Mouse (Mus musculus): ENCODE data around the gene Arrdc2.
A peak's percentile ranks its signal among the peaks of the same experiment; 100 is the strongest.
"Not testable (repeated sequence)": the region's sequence is repeated elsewhere in the genome, so short reads cannot be mapped to it uniquely, and the experiment has no call there.

Gene Arrdc2

DNA sequence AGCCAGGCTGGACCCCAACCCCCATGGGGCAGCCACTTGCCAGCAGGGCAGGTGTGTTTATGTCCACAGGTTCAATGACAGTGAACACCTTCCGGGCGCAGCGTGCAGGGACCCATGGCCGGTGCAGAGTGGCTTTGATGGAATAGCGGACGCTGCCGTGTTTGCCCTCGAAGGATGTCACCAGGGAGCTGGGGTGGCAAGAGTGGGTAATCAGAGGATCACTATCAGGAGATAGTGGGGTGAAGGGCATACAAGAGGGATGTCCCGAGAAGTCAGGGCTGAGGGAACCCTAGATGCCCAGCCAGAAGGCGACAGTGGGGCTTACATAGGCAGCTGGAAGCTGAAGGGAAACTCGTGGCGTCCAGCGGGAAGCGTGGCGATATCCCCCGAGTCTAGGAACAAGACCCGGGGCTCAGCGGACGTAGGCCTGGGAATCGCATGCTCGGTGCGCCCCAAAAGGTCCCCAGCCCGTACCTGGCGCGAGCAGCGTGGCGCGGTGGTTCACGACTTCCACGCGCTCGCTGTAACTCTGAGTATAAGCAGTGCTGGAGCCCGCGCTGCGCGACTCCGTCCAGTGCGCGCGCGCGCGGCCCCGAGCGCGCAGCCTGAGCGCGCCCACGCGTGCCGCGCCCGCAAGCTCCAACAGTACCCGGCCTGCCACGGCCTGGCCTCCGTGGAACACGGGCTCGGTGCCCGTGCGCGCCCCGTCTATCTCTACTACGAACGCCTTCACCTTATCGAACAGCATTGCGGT is 689 bp downstream of the Arrdc2 start:
- DNase-seq, result no peak

DNA sequence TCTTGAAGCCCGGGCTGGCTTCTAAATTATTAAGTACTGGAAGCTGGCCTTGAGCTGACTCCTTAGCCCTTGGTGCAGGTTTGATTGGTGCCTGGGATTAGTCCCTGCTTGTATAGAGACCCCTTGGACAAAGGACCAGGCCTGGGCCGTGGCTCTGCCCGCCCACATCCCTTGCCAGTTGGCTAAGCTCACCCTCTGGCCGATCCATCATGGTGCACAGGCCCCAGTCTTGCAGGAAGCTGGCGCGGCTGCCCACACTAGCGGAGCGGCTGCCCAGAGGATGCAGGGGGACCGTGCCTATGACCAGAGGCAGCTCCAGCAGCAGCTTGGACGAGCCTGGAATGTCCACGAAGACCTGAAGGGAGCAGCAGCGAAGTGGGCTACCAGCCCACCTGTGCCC is 2.9 kb downstream of the Arrdc2 start:
- DNase-seq, result no peak

GRCm38 (mm10) chr8:70834071-70834470 is 5.4 kb downstream of the Arrdc2 start:
- no peak for DNase-seq

DNA sequence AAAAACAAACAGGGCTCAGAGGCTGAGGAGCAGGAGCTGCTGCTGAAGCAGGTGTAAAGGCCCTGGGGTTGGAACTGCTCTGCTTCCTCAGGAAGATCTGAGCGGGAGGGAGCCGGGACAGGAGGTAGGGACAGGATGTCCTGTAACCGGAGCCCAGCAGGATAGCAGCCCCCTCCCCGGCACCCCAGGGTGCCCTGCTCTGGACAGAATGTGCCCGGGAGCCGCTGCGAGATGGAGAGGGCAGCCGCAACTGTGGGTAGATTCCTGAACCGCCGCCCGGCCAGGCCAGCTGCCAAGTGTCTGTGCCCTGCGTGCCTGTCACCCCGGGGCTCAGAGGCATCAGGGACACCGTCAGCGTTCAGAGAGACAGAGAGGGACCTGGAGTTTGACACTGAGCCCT is 6.0 kb downstream of the Arrdc2 start:
- no peak for DNase-seq

GRCm38 (mm10) chr8:70833018-70833482 is 6.5 kb downstream of the Arrdc2 start:
- DNase-seq, result no peak

DNA sequence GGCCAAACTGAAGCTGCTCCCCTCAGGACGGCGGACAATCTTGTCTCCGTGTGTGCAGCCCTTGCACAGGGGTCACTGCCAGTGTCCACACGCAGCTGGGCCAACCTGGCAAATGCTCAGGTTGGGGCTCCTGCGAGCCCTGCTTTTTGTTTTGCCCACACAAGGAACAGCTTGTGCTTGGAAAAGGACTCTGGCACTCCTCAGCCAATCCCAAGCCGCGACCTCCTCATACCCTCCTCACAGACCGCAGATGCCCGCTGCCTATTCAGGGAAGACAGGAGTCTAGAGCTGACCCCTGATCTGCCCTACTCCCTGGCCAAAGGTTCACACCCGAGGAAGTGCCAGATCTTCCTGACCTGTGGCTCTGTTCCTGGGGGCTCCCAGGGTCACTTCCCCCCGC is 7.1 kb downstream of the Arrdc2 start:
- no peak for DNase-seq

- no peak for DNase-seq
Measured at GRCm38 (mm10) chr8:70831517-70831916, 8.0 kb downstream of the Arrdc2 start.

DNA sequence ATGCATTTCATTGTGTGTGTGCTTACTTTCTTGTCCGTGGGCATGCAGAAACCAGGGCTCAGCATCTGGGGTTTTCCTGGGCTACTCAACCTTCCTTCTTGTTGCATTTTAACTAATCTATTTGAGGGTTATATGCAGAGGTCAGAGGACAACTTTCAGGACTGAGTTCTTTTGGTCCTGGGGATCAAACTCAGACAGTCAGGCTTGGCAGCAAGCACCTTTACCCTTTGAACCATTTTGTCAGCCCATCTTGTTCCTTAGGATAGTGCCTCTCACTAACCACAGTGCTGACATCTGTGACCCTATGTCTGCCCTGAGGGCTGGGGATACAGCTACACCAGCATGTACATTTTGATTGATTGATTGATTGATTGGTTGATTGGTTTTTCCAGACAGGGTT is 11.7 kb downstream of the Arrdc2 start:
- no peak for DNase-seq

DNA sequence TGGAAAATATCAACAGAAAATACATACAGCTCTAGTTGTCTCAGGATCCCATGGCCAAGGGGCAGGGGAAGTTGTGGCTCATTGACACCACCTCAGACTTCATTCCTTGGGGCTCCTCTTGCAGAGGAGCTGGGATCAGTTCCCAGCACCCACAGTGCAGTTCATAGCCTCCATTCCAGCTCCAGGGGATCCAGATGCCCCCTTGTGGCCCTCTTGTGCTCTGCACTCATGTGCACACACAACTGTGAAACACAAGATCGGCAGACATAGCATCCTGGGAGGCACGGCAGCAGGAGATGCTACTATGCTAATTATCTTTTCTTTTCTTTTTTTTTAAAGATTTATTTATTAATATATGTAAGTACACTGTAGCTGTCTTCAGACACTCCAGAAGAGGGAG is 12.5 kb downstream of the Arrdc2 start:
- DNase-seq, result no peak

DNA sequence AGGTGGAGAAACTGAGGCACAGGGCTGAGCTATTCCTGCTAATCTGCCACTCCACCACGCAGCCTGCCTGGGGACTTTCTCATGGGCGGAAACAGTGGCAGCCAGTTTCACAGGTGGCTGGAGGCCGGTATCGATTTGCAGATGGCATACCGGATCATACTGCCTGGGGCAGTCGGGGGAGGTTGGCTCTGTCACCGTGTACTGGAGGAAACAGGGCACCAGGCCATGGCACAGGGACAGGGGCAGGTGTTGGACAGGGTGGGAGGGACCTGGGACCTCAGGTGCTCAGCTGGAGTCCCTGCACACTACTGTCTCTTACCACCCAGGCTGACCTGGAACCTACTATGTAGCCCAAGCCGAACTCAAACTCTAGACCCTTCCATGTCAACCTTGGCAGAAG is 13.7 kb downstream of the Arrdc2 start:
- DNase-seq, result no peak

GRCm38 (mm10) chr8:70823802-70824201 is 15.7 kb downstream of the Arrdc2 start:
- no peak for DNase-seq

DNA sequence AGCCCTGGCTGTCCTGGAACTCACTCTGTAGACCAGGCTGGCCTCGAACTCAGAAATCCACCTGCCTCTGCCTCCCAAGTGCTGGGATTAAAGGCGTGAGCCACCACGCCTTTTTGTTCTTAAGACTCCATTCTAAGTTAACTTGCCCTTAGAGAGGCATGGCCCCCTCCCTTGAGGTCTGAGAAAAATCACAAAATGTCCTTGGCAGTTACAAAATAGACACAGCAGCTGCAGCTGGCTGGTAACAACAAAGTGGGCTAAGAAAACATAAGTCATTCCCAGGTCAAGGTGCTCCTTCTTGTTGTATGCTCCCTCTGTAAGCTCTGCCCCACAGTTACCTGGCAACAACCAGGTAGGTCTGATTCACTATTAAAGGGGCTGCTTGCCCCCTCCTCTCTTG is 16.9 kb downstream of the Arrdc2 start:
- not testable (repeated sequence) for DNase-seq

DNA sequence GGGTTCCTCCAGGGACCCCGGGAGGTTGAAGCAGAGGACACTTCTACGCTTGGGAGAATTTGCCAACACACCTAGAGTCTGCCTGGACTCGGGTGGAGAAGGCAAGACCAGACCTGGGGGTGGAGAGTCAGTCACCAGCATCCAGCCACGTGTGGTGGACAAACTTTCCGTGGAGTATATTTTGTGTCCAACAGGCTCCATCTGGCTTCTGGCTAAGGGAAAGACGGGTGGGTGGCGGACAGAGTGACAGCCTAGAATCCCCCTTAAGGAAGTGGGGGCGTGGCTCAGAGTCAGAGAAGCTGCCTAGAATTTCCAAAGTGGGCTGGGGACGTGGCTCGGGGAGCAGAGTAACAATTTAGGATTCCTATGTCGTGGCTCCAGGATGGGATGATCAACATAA is 17.5 kb downstream of the Arrdc2 start:
- DNase-seq, result no peak

GRCm38 (mm10) chr8:70821399-70821962 is 18.0 kb downstream of the Arrdc2 start:
- DNase-seq, result peak; percentile 65

DNA sequence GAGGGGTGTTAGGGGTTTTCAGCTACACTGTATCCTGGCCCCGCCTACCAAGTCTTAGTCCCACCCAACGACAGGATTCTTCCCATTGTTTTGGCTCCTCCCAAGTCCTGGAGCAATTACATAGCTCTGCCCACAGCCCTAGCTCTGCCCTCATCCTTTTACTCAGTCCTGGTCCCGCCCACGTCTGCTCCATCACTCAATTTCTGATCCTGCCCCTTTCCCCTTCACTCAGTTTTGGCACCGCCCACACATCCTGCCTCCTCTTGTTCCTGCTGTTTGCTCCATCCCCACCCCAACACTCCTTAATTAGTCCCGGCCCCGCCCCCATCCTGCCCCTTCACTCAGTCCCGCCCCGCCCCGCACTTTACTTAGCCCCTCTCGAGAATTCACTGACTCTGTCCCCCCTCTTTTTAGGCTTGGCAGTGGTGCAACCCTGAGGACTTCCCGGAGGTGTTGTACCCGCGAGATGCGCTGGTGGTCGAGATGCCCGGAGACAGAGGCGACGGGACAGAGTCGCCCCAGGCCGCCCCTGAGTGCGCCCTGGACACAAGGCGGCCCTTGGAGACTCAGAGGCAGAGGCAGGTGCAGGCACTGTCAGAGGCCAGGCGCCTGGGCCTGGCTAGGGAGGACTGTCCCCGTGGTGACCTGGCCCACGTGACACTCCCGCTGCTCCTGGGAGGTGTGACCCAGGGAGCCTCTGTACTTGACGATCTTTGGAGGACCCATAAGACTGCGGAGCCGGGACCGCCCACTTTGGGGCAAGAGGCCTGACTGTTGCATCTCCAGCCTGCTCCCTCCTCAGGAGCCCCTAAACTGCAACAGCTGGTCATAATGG is 19.2 kb downstream of the Arrdc2 start:
- no peak for DNase-seq

- DNase-seq, result no peak
Measured at GRCm38 (mm10) chr8:70816679-70817078, 22.8 kb downstream of the Arrdc2 start.

DNA sequence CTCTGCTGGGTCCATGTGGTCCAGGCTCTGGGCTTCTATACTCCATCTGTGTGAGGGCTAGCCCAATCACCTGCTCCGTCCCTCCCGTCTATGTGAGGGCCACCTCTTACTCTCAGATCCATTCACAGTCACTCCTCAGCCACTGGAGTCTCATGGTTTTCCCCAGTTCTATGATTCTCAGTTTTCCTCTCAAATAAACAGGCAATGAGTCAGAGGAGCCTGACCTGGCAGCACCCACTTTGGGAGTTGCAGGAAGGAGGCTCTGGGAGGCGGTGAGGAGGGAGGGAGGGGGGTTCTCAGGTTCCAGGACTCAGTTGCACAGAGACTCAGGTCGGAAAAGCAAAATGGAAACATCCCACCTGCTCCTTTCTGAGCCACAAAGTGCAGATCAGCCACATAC is 26.6 kb downstream of the Arrdc2 start:
- DNase-seq, result no peak

- no peak for DNase-seq
Measured at GRCm38 (mm10) chr8:70812055-70812454, 27.5 kb downstream of the Arrdc2 start.

DNA sequence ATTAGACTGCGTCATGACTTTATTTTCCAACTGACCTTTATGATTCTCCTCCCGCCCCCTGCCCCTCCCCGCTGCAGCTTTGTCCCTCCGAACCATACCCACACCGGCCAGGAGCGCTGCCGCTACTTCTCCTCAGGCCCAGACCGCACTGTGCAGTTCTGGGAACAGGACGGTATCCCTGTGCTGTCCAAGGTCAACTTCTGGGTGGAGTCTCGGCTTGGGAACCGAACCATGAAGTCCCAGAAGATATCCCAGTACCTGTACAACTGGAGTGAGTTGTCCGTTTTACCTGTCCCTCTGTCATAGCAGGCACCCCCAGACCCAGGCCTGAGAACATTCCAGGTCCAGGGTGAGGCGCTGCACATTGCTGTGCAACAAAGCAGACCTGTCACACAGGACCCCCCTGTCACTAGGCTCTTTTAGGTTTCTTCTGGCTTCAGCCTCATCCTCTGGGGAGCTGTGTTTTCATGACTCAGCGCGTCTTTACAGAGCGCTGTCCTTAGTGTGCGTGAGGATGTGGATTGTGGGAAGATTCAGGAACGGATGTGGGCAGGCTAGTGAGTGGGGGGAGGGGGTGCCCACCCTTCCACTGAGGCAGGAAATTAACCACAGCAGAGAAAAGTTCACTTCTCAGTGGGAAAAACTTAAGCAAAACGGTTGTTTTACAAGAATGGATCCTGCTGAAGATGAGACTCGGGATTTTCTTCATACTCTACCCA is 28.4 kb downstream of the Arrdc2 start:
- DNase-seq, result no peak

GRCm38 (mm10) chr8:70808955-70809701 is 30.4 kb downstream of the Arrdc2 start:
- DNase-seq, result no peak

GRCm38 (mm10) chr8:70808239-70808638 is 31.3 kb downstream of the Arrdc2 start, which contains the start of gene Il12rb1:
Il12rb1 (plus strand) TSS chr8:70808449.
- DNase-seq, result no peak

DNA sequence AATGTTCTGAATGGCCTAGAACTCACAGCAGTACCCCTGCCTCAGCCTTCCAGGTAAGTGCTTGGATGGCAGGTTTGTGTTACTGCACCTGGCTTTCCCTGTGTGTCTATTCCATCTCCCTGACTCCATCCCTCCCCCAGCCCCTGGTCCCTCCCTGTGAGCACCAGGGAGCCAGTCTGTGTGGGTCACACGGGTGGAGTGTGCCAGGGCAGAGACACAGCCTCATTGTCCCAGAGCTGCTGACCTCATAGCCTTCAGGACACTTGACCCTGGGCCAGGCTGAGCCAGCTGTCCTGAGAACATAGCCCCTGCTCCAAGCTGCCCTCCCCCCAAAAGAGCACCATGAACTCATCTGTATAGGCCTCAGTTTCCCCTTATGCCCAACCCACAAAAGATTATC is 32.2 kb downstream of the Arrdc2 start:
- DNase-seq, result no peak

Measured in right cerebral cortex, postnatal 4 days (tissue).